Mouse (Mus musculus): ENCODE data around the gene Htr2b.

GRCm38 (mm10) chr1:86146293-86146692 is 34.5 kb upstream of the Htr2b start:
- no peak for TF ChIP-seq GATA1 (IDR thresholded peaks at IDR 0.05; ENCODE audit: borderline replicate concordance, low read length)
- TF ChIP-seq FLI1 (IDR thresholded peaks at IDR 0.05; ENCODE audit: low read length), result no peak

Measured in megakaryocyte, embryonic 14.5 days (primary cell).